Mouse (Mus musculus): ENCODE measurements around the gene Hspa12b. TPM values are rescaled to one million over a fixed set of nuclear protein-coding genes. Genes with fewer than 3 reads are reported as not detected.

Hspa12b gene
- polyA plus RNA-seq, 1 experiment from 2014 or later = 17.2 TPM

DNA sequence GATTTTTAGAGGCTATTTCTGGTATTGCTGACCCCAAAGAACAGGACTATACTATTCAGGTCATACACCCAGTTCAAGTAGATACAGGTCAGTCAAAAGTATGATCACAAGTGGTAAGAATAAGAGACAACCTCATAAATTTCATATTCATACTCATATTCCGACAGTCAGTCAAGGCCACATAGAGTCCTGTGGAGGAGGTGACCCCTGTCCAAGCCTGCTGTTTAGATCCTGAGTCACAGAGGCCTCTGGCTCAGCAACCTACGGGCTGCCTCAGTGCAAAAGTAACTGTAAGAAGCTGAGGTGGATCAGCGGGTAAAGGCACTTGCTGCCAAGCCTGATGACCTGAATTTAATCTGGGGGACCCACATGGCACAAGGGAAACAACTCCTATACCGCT, 27.0 kb downstream of the Hspa12b start:
- Histone ChIP-seq H3K36me3 (ENCODE audit: control insufficient read depth, insufficient read depth, low read length) (peaks cover 7% of the 10 kb centered on the region), H3K27me3 (ENCODE audit: control insufficient read depth, insufficient read depth, low read depth, low read length) (no peaks in the 10 kb centered on the region), H3K9me3 (ENCODE audit: control insufficient read depth, low read length) (no peaks in the 10 kb centered on the region), H3K4me2 (ENCODE audit: low read depth, low read length) (no peak overlapping the region), H3K4me3 (ENCODE audit: low read length) (no peak overlapping the region), H3K9ac (ENCODE audit: low read length) (no peak overlapping the region), H3K27ac (ENCODE audit: low read length) (no peak overlapping the region), H3K4me1 (replicated peaks; ENCODE audit: control insufficient read depth, insufficient read depth, low read length) (peaks cover 4% of the 10 kb centered on the region)
- 82% methylated on average over 4 of the region's 4 CpGs for WGBS
- no peak for ATAC-seq (ENCODE audit: low read depth)

DNA sequence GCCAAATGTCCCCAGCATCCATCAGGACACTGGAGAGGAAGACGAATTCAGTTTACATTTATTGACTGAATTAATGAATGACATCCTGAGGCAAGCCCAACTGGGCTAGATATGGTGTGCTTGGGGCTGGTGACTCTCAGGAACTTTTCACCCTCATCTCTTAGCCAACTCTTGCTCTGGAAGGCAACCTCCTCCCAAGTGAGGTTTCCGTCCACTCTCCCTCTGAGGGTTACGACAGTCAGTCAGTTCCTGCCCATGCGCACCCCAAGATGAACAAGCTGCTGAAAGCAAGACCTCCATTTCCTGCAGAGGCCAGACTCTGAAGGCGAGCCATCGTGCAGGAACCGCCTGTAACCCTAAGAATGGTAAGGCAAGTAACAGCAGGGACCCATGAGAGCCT, 29.9 kb downstream of the Hspa12b start:
- 82% methylated on average over 7 of the region's 7 CpGs for WGBS
- Histone ChIP-seq H3K36me3 (ENCODE audit: control insufficient read depth, insufficient read depth, low read length) (0 out of 2 replicates have a peak, but pooled peaks cover 2% of the 10 kb centered on the region), H3K9ac (ENCODE audit: low read length) (no peak overlapping the region), H3K4me1 (replicated peaks; ENCODE audit: control insufficient read depth, insufficient read depth, low read length) (peaks cover 10% of the 10 kb centered on the region), H3K27me3 (ENCODE audit: control insufficient read depth, insufficient read depth, low read depth, low read length) (no peaks in the 10 kb centered on the region), H3K4me2 (ENCODE audit: low read depth, low read length) (no peak overlapping the region), H3K9me3 (ENCODE audit: control insufficient read depth, low read length) (no peaks in the 10 kb centered on the region), H3K4me3 (ENCODE audit: low read length) (no peak overlapping the region), H3K27ac (ENCODE audit: low read length) (no peak overlapping the region)
- no peak for ATAC-seq (ENCODE audit: low read depth)

DNA sequence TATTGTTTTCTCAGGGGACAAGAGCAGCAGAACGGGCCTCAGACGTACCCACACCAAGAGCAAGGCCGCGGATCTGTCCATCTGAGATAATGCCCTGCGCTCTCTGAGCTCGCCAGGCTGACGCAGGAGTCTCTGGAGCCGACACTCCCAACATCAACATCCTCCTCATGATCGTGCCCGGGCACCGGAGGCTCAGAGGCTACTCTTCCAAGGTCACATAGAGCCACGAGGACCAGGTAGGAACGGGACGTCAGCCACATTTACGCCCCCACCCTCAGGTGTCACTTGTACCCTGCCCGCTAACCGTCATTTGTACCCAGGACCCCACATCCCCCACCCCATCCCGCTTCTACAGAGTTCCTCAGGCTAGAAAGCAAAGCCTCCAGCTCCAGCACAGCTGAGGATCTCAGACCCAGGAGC, 32.4 kb downstream of the Hspa12b start:
- peak; percentile 59 for ATAC-seq (ENCODE audit: low read depth)
- Histone ChIP-seq H3K27me3 (ENCODE audit: control insufficient read depth, insufficient read depth, low read depth, low read length) (no peaks in the 10 kb centered on the region), H3K4me2 (ENCODE audit: low read depth, low read length) (peak overlapping the region; percentile 93), H3K4me1 (replicated peaks; ENCODE audit: control insufficient read depth, insufficient read depth, low read length) (peaks cover 10% of the 10 kb centered on the region), H3K9me3 (ENCODE audit: control insufficient read depth, low read length) (no peaks in the 10 kb centered on the region), H3K9ac (ENCODE audit: low read length) (peak overlapping the region; percentile 84), H3K4me3 (ENCODE audit: low read length) (peak overlapping the region; percentile 87), H3K36me3 (ENCODE audit: control insufficient read depth, insufficient read depth, low read length) (no peaks in the 10 kb centered on the region), H3K27ac (ENCODE audit: low read length) (peak overlapping the region; percentile 67)
- under 1% methylated on average over 18 of the region's 18 CpGs for WGBS

DNA sequence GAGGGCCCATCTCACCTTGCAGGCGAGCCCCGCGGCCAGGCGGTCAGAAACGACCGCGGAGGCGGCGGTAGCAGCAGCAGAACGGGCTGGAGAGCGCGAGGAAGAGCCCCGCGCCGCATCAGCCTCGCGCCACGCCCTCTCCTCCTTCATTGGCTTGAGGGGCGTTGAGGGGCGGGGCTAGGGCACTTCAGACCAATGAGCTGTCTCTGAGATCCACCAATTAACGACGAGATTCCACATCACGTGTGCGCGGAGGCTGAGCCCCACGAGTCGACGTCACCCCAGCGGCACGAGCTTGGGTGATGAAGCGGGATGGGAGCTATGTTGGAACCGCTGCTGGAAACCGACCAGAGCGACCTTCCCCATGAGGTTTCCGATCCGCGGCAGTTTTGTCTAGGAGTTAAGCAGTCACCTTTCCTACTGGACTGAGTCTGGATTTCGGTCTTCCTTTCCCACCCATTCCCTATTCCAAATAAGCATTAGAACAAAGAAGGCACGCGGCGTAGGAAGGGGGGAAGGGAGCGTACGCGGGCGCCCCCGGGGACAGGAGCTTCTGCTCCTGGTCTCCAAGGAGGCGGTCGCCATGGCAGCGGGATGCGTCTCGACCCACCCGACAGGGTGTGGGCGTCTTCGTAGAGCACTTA, 33.0 kb downstream of the Hspa12b start, which contains the start of gene 1700037H04Rik:
Gene 1700037H04Rik, minus strand, starts transcription at position 144 of the 644 bp plus-strand sequence.
- H3K4me3 ChIP-seq (ENCODE audit: low read length) = peak within 1 kb of the TSS; percentile 87
- peak within 1 kb of the TSS; percentile 84 for H3K9ac ChIP-seq (ENCODE audit: low read length)

DNA sequence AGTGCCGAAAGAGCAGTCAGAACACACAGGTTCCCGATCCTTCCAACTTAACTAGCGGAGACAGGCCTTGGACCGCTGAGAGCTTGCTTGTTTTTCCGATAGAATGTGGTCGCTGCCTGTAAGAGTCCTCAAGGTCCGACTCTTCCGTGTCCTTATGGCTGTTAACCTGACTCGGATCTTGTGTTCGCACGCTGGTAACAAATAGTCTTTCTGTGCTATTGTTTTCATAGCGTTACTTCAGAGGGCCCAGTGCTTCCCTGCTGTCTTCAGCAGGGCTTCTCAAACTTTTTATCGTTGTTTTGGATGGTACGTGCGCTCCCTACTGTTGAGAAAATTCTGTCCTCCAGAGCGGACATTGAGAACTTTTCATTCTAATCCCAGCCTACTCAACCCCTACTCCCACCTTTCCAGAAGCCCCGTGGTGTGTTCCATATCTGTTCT, 33.6 kb downstream of the Hspa12b start:
- Histone ChIP-seq H3K4me2 (ENCODE audit: low read depth, low read length) (peak overlapping the region; percentile 82), H3K36me3 (ENCODE audit: control insufficient read depth, insufficient read depth, low read length) (no peaks in the 10 kb centered on the region), H3K27ac (ENCODE audit: low read length) (peak overlapping the region; percentile 86), H3K9ac (ENCODE audit: low read length) (peak overlapping the region; percentile 72), H3K4me3 (ENCODE audit: low read length) (peak overlapping the region; percentile 87), H3K4me1 (replicated peaks; ENCODE audit: control insufficient read depth, insufficient read depth, low read length) (peaks cover 10% of the 10 kb centered on the region), H3K9me3 (ENCODE audit: control insufficient read depth, low read length) (no peaks in the 10 kb centered on the region), H3K27me3 (ENCODE audit: control insufficient read depth, insufficient read depth, low read depth, low read length) (no peaks in the 10 kb centered on the region)
- peak; percentile 13; the same call in 1 of the 2 replicates for ATAC-seq (ENCODE audit: low read depth)
- WGBS = under 1% methylated on average over 17 of the region's 17 CpGs

More for the DNA sequence above, 33.0 kb downstream of the Hspa12b start, which contains the start of gene 1700037H04Rik:
- H3K27me3 ChIP-seq (ENCODE audit: control insufficient read depth, insufficient read depth, low read depth, low read length) = no peaks in the 10 kb centered on the region
- H3K36me3 ChIP-seq (ENCODE audit: control insufficient read depth, insufficient read depth, low read length) = no peaks in the 10 kb centered on the region
- peaks cover 10% of the 10 kb centered on the region for H3K4me1 ChIP-seq (replicated peaks; ENCODE audit: control insufficient read depth, insufficient read depth, low read length)
- peak; percentile 98 for ATAC-seq (ENCODE audit: low read depth)
- H3K9me3 ChIP-seq (ENCODE audit: control insufficient read depth, low read length) = no peaks in the 10 kb centered on the region
- peak within 1 kb of the TSS; percentile 93 for H3K4me2 ChIP-seq (ENCODE audit: low read depth, low read length)
- under 1% methylated on average over 54 of the region's 54 CpGs for WGBS
- H3K27ac ChIP-seq (ENCODE audit: low read length) = peak within 1 kb of the TSS; percentile 86

DNA sequence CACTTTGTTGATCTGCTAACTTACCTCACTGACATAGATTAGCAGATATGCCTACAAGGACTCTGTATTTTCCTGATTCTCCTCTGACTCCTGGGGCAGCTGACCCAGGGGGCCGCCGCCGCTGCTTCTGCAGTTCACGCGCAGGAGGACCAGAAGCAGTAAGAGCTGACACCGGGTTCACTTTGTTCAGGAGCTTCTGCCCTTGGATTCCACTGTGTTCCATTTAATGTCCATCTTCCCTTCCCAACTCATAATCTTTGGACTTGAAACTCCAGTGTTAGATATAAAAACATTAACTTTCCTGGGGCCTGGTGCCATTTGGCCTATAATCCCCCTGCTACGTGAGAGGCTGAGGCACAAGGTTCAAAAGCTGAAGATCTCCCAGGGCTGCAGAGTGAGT, 36.8 kb downstream of the Hspa12b start:
- Histone ChIP-seq H3K4me2 (ENCODE audit: low read depth, low read length) (no peak overlapping the region), H3K4me3 (ENCODE audit: low read length) (no peak overlapping the region), H3K36me3 (ENCODE audit: control insufficient read depth, insufficient read depth, low read length) (no peaks in the 10 kb centered on the region), H3K9me3 (ENCODE audit: control insufficient read depth, low read length) (no peaks in the 10 kb centered on the region), H3K9ac (ENCODE audit: low read length) (no peak overlapping the region), H3K27me3 (ENCODE audit: control insufficient read depth, insufficient read depth, low read depth, low read length) (no peaks in the 10 kb centered on the region), H3K4me1 (replicated peaks; ENCODE audit: control insufficient read depth, insufficient read depth, low read length) (peaks cover 6% of the 10 kb centered on the region), H3K27ac (ENCODE audit: low read length) (no peak overlapping the region)
- 76% methylated on average over 7 of the region's 7 CpGs for WGBS
- no peak for ATAC-seq (ENCODE audit: low read depth)

DNA sequence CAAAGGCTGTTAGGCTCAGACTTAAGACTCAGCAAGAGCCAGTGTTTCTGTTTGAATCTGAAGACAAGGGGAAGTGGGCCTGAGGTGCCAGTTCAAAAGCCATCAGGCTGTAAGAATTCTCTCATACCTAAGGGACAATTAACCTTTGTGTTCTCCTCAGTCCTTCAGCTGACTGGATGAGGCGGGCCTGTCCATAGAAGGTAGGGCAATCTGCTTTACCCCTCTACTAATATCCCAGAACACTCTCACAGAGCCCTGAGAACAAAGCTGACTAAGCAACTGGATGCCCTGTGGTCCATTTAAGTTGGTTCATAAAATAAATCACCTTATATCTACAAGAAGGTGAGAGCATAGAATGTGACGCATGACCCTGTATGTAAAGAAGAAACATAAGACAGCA, 39.1 kb downstream of the Hspa12b start:
- ATAC-seq (ENCODE audit: low read depth) = no peak
- no peaks in the 10 kb centered on the region for H3K4me1 ChIP-seq (replicated peaks; ENCODE audit: control insufficient read depth, insufficient read depth, low read length)
- H3K4me2 ChIP-seq (ENCODE audit: low read depth, low read length) = no peak overlapping the region
- WGBS = 87% methylated on average over 2 of the region's 2 CpGs
- no peaks in the 10 kb centered on the region for H3K9me3 ChIP-seq (ENCODE audit: control insufficient read depth, low read length)
- no peak overlapping the region for H3K4me3 ChIP-seq (ENCODE audit: low read length)
- H3K36me3 ChIP-seq (ENCODE audit: control insufficient read depth, insufficient read depth, low read length) = no peaks in the 10 kb centered on the region
- no peak overlapping the region for H3K27ac ChIP-seq (ENCODE audit: low read length)
- H3K9ac ChIP-seq (ENCODE audit: low read length) = no peak overlapping the region
- H3K27me3 ChIP-seq (ENCODE audit: control insufficient read depth, insufficient read depth, low read depth, low read length) = peaks cover 8% of the 10 kb centered on the region; the same call in 1 of the 2 replicates

DNA sequence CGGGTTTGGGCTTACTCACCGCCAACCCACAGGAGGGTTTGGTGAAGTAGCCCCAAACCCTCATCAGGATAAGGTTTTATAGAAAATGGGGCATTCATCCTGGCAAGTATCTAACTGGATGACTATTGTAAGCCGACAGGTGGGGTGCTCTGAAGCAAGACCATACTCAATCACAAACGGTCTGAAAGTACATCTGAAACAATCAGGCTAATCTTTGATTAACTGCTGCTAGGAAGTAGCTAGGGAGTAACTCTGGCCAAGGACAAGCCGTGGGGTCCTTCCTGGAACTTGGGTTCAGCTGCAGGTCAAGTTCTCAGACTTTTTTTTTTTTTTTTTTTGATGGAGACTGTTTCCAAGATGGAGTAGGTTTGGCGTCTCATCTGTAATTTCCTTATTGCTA, 40.9 kb downstream of the Hspa12b start:
- Histone ChIP-seq H3K9me3 (ENCODE audit: control insufficient read depth, low read length) (no peaks in the 10 kb centered on the region), H3K27me3 (ENCODE audit: control insufficient read depth, insufficient read depth, low read depth, low read length) (peaks cover 26% of the 10 kb centered on the region), H3K27ac (ENCODE audit: low read length) (no peak overlapping the region), H3K4me1 (replicated peaks; ENCODE audit: control insufficient read depth, insufficient read depth, low read length) (0 out of 2 replicates have a peak, but pooled peaks cover 4% of the 10 kb centered on the region), H3K9ac (ENCODE audit: low read length) (no peak overlapping the region), H3K4me2 (ENCODE audit: low read depth, low read length) (no peak overlapping the region), H3K36me3 (ENCODE audit: control insufficient read depth, insufficient read depth, low read length) (no peaks in the 10 kb centered on the region), H3K4me3 (ENCODE audit: low read length) (no peak overlapping the region)
- ATAC-seq (ENCODE audit: low read depth) = no peak
- WGBS = 73% methylated on average over 6 of the region's 6 CpGs

DNA sequence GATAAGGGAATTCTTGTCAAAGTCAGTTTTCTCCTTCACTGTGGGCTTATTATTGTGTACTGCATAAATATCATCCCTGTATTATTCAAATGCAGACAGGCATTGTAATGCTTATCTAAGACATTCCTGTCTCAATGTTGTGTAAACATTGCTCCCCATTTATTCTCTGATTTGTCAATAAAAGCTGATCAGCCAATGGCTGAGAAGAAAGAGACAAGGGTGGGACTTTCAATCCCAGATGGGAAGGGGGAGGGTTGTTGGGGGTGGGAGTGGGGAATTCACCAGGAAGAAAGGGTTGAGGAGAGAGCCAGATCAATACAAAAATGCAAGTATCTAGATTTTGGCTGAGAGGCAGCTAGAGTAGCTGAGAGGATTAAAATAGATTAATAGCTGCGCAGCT, 41.8 kb downstream of the Hspa12b start:
- WGBS = 68% methylated on average over 1 of the region's 1 CpGs
- Histone ChIP-seq H3K36me3 (ENCODE audit: control insufficient read depth, insufficient read depth, low read length) (no peaks in the 10 kb centered on the region), H3K27me3 (ENCODE audit: control insufficient read depth, insufficient read depth, low read depth, low read length) (peaks cover 26% of the 10 kb centered on the region), H3K4me1 (replicated peaks; ENCODE audit: control insufficient read depth, insufficient read depth, low read length) (peaks cover 4% of the 10 kb centered on the region; the same call in 1 of the 2 replicates), H3K9me3 (ENCODE audit: control insufficient read depth, low read length) (no peaks in the 10 kb centered on the region), H3K27ac (ENCODE audit: low read length) (no peak overlapping the region), H3K4me3 (ENCODE audit: low read length) (no peak overlapping the region), H3K9ac (ENCODE audit: low read length) (no peak overlapping the region), H3K4me2 (ENCODE audit: low read depth, low read length) (no peak overlapping the region)
- ATAC-seq (ENCODE audit: low read depth) = peak; percentile 18; the same call in 1 of the 2 replicates

All from lung, embryonic 16.5 days (tissue).